Mouse (Mus musculus): ENCODE data around the gene Mtmr2.
"Not testable (repeated sequence)": the region's sequence is repeated elsewhere in the genome, so short reads cannot be mapped to it uniquely, and the experiment has no call there.

The Mtmr2 gene

DNA sequence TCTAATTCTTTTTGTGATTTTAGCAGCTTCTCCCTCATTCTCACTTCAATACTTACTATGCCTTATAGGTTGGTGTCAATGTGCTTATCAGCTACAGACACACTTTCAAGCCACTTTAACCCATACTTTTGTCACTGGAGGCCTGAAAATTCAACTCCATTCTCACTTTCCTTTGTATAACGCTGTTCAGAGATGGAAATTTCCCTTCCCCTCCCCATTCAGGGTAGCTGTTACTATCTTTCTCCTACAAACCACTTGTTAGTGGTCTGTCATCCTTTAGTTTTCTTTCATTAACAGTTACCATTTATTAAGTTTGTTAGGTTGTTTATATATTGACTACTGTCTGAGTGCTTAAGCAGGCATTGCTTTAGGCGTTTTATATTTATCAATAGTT is at the start of gene Mtmr2:
Mtmr2 (plus strand) TSS at position 7 of the 394 bp plus-strand sequence.
- DNase-seq (ENCODE audit: low read depth, low spot score): peak; percentile 35

- no peak for DNase-seq (ENCODE audit: low read depth, low spot score)
Observed at GRCm38 (mm10) chr9:13699061-13699780, 49.0 kb upstream of the Mtmr2 start.

DNA sequence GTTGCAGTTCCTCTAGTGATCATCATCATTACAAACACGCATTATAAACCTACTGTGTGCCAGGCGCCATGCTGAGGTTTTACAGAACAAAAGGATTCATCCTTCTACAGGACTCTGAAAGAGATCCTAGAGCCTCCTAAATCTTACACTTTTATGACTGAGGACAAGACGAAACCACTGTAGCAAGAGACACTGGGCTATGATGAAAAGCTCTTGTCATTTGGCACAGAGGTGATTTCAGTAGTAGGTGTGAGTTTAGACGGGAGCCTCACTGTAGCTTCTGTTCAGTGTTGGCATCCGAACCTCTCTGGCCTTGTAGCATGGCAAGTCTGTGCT is 48.5 kb upstream of the Mtmr2 start:
- no peak for DNase-seq (ENCODE audit: low read depth, low spot score)

DNA sequence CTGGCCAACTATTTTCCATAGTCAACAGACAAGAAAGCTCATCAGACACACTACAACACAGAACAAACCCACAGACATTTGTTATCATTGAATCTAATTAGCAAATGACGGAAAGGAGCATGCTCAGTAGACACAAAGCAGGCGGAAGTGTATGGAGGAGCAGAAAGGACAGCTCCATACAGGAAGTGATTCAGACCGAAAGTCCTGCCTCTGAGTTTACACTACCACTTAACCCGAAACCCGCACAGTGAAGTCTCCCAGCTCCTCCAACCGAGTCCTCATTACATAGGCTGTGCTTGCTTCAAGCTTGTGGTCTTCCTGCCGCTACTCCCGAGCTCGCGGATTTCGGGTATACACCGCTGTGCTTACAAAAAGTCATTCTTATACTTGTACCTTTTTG is 46.4 kb upstream of the Mtmr2 start:
- no peak for DNase-seq (ENCODE audit: low read depth, low spot score)

DNA sequence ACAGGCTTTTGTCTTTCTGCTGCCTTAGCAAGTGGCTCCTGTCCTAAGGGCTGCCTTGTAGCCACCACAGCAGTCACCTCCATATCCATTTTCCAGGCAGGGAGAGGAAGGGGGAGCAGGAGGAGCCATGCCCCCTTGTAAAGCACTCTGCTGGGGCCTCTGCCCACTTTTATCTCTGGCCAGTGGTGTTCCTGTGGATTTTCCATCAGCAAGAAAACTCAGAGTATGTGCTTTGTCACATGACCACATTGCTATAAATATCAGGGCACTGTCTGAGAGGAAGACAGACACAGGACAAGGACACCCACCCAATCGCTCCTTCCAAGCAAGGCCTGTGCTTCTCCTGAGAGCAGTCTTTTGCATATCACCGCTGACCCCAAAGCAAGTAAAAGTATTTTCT is 45.1 kb upstream of the Mtmr2 start:
- DNase-seq (ENCODE audit: low read depth, low spot score): no peak

DNA sequence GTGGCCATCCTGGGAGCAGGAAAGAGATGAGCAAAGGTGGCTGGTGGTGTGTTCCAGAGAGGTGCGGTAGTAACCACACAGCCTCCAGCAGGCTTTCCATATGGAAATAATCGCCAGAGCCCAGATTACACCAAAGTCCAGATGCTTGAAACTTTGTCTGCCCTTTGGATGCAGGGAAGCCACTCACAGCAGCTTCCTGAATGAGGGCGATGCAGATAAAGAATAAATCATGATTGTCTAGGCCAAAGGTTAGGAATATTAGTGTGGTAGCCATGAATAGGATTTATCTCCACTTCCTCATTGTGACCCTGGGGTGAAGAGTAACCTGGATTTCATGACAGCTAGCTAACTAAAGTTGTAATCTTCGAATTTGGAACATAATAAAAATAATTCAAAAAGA is 43.3 kb upstream of the Mtmr2 start:
- DNase-seq (ENCODE audit: low read depth, low spot score): no peak

DNA sequence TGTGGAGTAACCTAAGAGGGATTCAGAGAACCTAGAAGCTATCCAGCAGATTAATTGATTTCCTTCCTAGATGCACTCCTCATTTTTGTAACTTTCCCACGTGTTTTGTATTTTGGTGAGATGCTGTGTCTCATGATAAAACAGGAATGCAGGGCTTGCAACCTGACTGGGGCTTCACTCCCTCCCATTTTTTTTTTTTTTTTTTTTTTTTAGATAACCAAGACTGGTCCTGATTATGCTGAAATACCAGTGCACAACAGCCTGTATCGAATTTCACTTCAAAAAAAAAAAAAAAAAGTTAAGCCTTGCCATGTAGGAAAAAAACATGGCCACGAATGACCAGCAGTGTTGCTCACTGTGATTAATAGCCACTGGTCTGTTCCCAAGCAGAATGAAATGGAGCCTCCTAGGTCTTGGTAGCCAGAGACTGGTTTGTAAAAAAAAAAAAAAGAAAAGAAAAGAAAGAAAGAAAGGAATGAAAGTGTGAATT is 41.1 kb upstream of the Mtmr2 start:
- DNase-seq (ENCODE audit: low read depth, low spot score): no peak

GRCm38 (mm10) chr9:13709436-13709835 is 38.8 kb upstream of the Mtmr2 start:
- DNase-seq (ENCODE audit: low read depth, low spot score): no peak

DNA sequence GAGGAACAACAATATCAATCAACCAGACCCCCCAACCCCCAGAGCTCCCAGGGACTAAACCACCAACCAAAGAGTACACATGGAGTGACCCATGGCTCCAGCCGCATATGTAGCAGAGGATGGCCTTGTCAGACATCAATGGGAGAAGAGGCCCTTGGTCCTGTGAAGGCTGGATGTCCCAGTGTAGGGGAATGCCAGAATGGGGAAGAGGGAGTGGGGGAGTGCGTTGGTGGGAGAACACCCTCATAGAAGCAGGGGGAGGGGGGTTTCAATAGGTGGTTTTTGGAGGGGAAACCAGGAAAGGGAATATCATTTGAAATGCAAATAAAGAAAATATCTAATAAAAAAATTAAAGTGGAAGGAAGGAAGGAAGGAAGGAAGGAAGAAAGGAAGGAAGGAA is 32.3 kb upstream of the Mtmr2 start:
- DNase-seq (ENCODE audit: low read depth, low spot score): not testable (repeated sequence)

GRCm38 (mm10) chr9:13716316-13717099 is 31.7 kb upstream of the Mtmr2 start:
- DNase-seq (ENCODE audit: low read depth, low spot score): peak; percentile 6

GRCm38 (mm10) chr9:13748798-13749674 is 826 bp downstream of the Mtmr2 start:
- DNase-seq (ENCODE audit: low read depth, low spot score): peak; percentile 91

GRCm38 (mm10) chr9:13749675-13749998 is 1.4 kb downstream of the Mtmr2 start:
- no peak for DNase-seq (ENCODE audit: low read depth, low spot score)

- DNase-seq (ENCODE audit: low read depth, low spot score): no peak
Observed at GRCm38 (mm10) chr9:13752543-13752942, 4.3 kb downstream of the Mtmr2 start.

GRCm38 (mm10) chr9:13760430-13760829 is 12.2 kb downstream of the Mtmr2 start:
- no peak for DNase-seq (ENCODE audit: low read depth, low spot score)

GRCm38 (mm10) chr9:13765624-13766023 is 17.4 kb downstream of the Mtmr2 start:
- no peak for DNase-seq (ENCODE audit: low read depth, low spot score)

- DNase-seq (ENCODE audit: low read depth, low spot score): no peak
Observed at GRCm38 (mm10) chr9:13766570-13766969, 18.4 kb downstream of the Mtmr2 start.

DNA sequence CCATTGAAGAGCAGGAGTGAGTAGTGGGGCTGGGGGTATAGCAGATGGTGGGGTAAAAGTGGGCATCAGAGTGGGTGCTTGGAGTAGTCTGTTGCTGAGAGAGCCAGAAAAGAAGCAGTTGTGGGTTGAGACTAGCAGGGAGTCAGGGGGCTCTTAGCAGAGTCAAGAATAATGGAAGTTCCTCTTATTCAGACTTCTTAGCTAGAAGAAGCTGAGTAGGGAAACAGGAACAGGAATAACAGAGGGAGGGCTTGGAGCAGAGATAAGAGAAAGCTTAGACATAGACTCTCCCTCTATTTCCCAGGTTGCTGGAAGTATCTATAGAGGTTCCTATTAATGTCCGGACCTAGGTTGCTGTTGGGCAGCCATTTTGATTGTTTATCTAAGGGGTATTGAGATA is 26.5 kb downstream of the Mtmr2 start:
- DNase-seq (ENCODE audit: low read depth, low spot score): no peak

GRCm38 (mm10) chr9:13781985-13782384 is 33.8 kb downstream of the Mtmr2 start:
- no peak for DNase-seq (ENCODE audit: low read depth, low spot score)

GRCm38 (mm10) chr9:13790864-13791263 is 42.7 kb downstream of the Mtmr2 start:
- DNase-seq (ENCODE audit: low read depth, low spot score): not testable (repeated sequence)

DNA sequence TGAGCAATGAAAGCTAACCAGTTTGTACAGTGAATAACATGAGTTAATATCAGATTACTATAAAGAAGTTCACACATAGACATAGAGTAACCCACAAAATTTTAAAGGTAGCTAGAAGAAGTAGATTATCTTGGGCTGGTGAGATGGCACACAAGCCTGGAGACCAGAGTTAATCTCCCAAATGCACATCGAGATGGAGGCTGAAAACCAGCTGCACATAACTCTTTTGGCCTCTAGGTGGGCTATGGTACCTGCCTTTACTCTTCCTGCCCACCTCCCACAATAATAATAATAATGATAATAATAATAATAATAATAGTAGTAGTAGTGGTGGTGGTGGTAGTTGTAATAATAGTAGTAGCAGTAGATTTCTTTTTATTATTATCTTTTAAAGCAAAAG is 46.1 kb downstream of the Mtmr2 start:
- DNase-seq (ENCODE audit: low read depth, low spot score): no peak

DNA sequence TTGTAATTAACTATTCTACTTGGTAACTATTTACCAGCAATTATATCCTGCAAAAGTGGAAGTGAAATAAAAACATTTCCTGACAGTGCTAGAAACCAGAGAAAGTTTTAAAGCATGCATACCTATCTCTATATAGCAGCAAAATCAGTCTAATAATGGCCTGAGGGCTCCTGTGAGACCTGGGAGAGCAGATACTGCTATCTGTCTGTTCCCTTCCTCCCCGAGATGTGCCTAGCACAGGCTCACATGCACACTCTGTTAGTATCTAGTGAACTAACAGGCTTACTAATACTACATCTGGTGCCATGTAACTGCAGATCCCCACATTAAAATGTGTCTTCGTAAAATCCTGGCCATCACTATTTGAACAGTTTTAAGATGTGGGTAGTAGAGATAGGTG is 46.5 kb downstream of the Mtmr2 start:
- no peak for DNase-seq (ENCODE audit: low read depth, low spot score)

DNA sequence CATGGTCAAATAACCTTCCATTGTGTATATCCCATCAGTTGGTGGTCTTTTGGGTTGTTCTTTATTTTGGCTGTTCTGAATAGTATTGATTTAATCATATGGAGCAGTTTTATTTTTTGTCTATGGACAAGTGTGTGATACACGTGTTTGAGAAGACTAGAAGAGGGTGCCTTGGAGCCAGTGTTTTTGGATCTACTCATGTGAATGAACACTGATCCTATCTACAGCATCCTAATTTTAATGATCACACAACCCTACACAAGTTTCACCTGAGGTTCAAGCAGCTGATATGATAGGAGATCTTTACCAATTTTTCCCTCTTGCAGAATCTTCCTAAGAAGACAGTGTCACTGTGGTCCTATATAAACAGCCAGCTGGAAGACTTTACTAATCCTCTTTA is 56.3 kb downstream of the Mtmr2 start:
- DNase-seq (ENCODE audit: low read depth, low spot score): no peak

Data from c-Kit-negative CD71-positive TER-119-positive erythroid progenitor cells, embryonic 14.5 days (primary cell).